10 mouse cellular contexts compared by ENCODE assay signal in the genomic region with DNA sequence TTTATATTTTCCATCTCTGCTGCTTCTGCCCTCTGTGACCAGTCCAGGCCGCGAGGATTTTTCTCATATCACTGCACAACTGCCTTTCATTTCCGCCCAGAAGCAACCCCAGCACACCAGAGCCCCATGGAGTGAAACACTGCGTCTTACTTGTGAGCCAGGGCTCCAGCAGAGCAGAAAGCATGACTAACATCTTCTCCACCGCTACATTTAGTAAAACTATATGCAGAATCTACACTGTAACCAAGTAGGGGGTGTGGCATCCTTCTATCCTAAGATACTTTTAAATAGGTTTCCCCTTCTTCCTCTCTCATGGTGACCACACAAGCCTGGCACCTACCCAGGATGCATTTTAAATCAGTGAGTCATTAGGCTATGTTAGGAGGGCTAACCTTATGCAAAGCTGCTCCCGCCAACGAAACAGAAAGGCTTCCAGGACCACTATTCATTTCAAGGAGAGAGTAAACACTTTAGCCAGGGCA.
DNase-seq lines count a peak whose midpoint lies in the region; ATAC-seq lines count a peak whose summit lies in the region.
"Had no signal": no experiment of that assay in that cellular context is flagged by ENCODE, and none has a peak within 500 bp of the region (broad histone marks: within the 10 kb centered on the region; RNA-seq: fewer than 3 reads in every experiment).

No protein-coding gene starts in this region.

- peak; percentile 64; the same call in 1 of the 2 replicates for ATAC-seq in frontal cortex, adult (ENCODE audit: low TSS enrichment)

- DNase-seq in frontal cortex, postnatal 14 days (ENCODE audit: low spot score in 2 of 2): no peak
- DNase-seq in spleen, adult 18-20 months: peak; percentile 40 to 55
- DNase-seq in spleen, adult 12 weeks (ENCODE audit: low spot score): no peak
- peak; percentile 47 for DNase-seq in lung, postnatal 10 days
- DNase-seq in thymus, postnatal 14 days: no peak
- no peak for DNase-seq in right cerebral cortex, postnatal 14 days
- DNase-seq in urinary bladder, postnatal 4 days (ENCODE audit: low spot score in 2 of 2): no peak
- DNase-seq: right cerebral cortex, postnatal 4 days; thymus, postnatal 4 days had no signal

Comparison
In these comparisons a context has a peak if more than half of its experiments do, and no peak if none do; other contexts are left out.
1. DNase-seq: peak in spleen, adult 18-20 months (2 of 2) and lung, postnatal 10 days (single experiment); none in frontal cortex, postnatal 14 days (0 of 2), spleen, adult 12 weeks (single experiment), thymus, postnatal 14 days (single experiment), right cerebral cortex, postnatal 14 days (single experiment) and urinary bladder, postnatal 4 days (0 of 2).